9 mouse cellular contexts compared by ENCODE assay signal in the genomic region with DNA sequence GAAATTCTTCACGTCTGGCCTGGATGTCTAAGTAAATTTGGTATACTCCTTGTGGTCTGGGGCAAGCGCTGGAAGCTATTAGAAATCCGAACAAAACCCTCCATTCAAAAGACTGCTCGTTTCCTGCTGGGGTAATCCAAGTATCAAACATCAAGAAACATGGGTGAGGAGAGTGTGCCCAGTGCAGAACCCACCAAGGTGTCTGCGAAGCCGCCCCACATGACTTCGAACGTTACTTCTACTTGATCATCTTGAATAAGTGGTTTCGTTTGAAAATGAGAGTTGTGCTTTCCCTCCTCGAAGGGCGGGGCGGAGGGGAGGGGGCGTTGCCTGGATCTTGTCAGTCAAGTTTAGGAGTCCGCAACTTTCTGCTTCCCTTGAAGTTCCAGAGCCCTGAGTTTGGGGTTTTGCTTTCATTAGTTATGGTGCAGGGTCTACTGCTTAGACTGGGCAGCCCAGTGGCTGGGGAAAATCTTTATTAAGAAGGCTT.
A peak's percentile ranks its signal among the peaks of the same experiment; 100 is the strongest.
DNase-seq lines count a peak whose midpoint lies in the region; ATAC-seq and TF ChIP-seq lines count a peak whose summit lies in the region.
"Had no signal": no experiment of that assay in that cellular context is flagged by ENCODE, and none has a peak within 500 bp of the region (broad histone marks: within the 10 kb centered on the region; RNA-seq: fewer than 3 reads in every experiment).

No protein-coding gene starts in this region.

- ATAC-seq in lung, embryonic 15.5 days (ENCODE audit: borderline replicate concordance, extremely low read depth, low FRiP score, low TSS enrichment), result no peak
- no peak for ATAC-seq in stomach, embryonic 15.5 days (ENCODE audit: insufficient read depth, low FRiP score, low read depth)
- no peak for ATAC-seq in cerebellum, adult (ENCODE audit: insufficient number of reproducible peaks, low FRiP score, low TSS enrichment)

- peak; percentile 26 for DNase-seq in gastrocnemius, adult 2 months
- DNase-seq in gastrocnemius, adult 18-20 months (ENCODE audit: low spot score), result no peak
- DNase-seq in thymus, postnatal 4 days, result peak; percentile 29
- no peak for DNase-seq in thymus, postnatal 0 days (ENCODE audit: low spot score)
- DNase-seq in layer of hippocampus, postnatal 36 days, result no peak

- H3K36me3 ChIP-seq in lung, embryonic 15.5 days, result no peaks in the 10 kb centered on the region
- no peaks in the 10 kb centered on the region for H3K36me3 ChIP-seq in stomach, embryonic 15.5 days
- H3K36me3 ChIP-seq: liver, embryonic 15.5 days had no signal

- TF ChIP-seq CTCF in gastrocnemius, adult 2 months (IDR thresholded peaks at IDR 0.05), result no peak

- H3K4me1 ChIP-seq in lung, embryonic 15.5 days, result peaks cover 60% of the 10 kb centered on the region
- peaks cover 7% of the 10 kb centered on the region; the same call in 1 of the 2 replicates for H3K4me1 ChIP-seq in stomach, embryonic 15.5 days
- H3K4me1 ChIP-seq: liver, embryonic 15.5 days had no signal

- no peaks in the 10 kb centered on the region for H3K27me3 ChIP-seq in lung, embryonic 15.5 days
- no peaks in the 10 kb centered on the region for H3K27me3 ChIP-seq in stomach, embryonic 15.5 days (replicated peaks)
- H3K27me3 ChIP-seq: liver, embryonic 15.5 days had no signal

- no peaks in the 10 kb centered on the region for H3K9me3 ChIP-seq in lung, embryonic 15.5 days
- H3K9me3 ChIP-seq in stomach, embryonic 15.5 days, result no peaks in the 10 kb centered on the region
- H3K9me3 ChIP-seq: liver, embryonic 15.5 days had no signal

- H3K4me2 ChIP-seq in lung, embryonic 15.5 days, result peak overlapping the region; percentile 38
- 0 out of 2 replicates have a peak overlapping the region, but pooled peaks have one; percentile 8 for H3K4me2 ChIP-seq in stomach, embryonic 15.5 days
- H3K4me2 ChIP-seq: liver, embryonic 15.5 days had no signal

- intact Hi-C loops in gastrocnemius, adult 2 months (cut with DNase I), result no loop called here

- H3K4me3 ChIP-seq in gastrocnemius, adult 2 months, result peak overlapping the region; percentile 50
- peak overlapping the region; percentile 13; the same call in 1 of the 2 replicates for H3K4me3 ChIP-seq in lung, embryonic 15.5 days
- no peak overlapping the region for H3K4me3 ChIP-seq in stomach, embryonic 15.5 days (replicated peaks)
- H3K4me3 ChIP-seq: liver, embryonic 15.5 days had no signal

- H3K9ac ChIP-seq in lung, embryonic 15.5 days, result no peak overlapping the region
- H3K9ac ChIP-seq in stomach, embryonic 15.5 days, result no peak overlapping the region
- H3K9ac ChIP-seq: liver, embryonic 15.5 days had no signal

- no peak overlapping the region; the same call in 1 of the 2 replicates for H3K27ac ChIP-seq in gastrocnemius, adult 2 months
- peak overlapping the region; percentile 69 for H3K27ac ChIP-seq in lung, embryonic 15.5 days
- no peak overlapping the region for H3K27ac ChIP-seq in stomach, embryonic 15.5 days
- H3K27ac ChIP-seq: liver, embryonic 15.5 days had no signal

- 41% methylated on average over 14 of the region's 14 CpGs for WGBS in lung, embryonic 15.5 days
- 47% methylated on average over 14 of the region's 14 CpGs for WGBS in stomach, embryonic 15.5 days

Comparison
In these comparisons a context has a peak if more than half of its experiments do, and no peak if none do; other contexts are left out.
1. DNase-seq: peak in gastrocnemius, adult 2 months (single experiment) and thymus, postnatal 4 days (single experiment); none in gastrocnemius, adult 18-20 months (single experiment), thymus, postnatal 0 days (single experiment) and layer of hippocampus, postnatal 36 days (0 of 2).